Mouse (Mus musculus): ENCODE measurements around the gene Enoph1. TPM values are rescaled to one million over a fixed set of nuclear protein-coding genes. Genes with fewer than 3 reads are reported as not detected.

Enoph1 gene
- total and polyA plus RNA-seq, 3 experiments = 50.4 to 67.3 (median 52.4) TPM

DNA sequence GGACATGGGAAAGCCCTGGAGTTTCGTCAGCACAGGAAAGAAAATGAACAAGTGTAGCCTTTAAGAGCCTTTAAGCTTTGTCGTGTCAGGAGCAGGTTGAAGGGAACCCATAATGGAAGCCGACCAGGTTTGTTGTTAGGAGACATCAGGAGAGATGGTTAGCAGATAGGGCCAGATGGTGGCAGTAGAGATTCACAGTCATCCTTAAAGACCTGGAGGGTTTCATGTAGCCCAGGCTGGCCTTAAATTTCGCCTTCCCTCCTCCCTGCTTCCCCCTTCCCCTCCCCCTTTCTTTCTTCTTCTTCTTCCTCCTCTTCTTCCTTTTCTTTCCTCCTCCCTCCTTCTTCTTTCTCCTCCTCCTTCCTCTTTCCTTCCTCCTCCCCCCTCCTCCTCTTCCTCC lies 34.8 kb downstream of the Enoph1 start:
- peaks cover 5 to 63% of the 10 kb centered on the region in 2 experiments for H3K36me3 ChIP-seq (replicated peaks in 1 of 2; ENCODE audit: control insufficient read depth in 1 of 2, insufficient read depth in 1 of 2, low read length in 1 of 2)

DNA sequence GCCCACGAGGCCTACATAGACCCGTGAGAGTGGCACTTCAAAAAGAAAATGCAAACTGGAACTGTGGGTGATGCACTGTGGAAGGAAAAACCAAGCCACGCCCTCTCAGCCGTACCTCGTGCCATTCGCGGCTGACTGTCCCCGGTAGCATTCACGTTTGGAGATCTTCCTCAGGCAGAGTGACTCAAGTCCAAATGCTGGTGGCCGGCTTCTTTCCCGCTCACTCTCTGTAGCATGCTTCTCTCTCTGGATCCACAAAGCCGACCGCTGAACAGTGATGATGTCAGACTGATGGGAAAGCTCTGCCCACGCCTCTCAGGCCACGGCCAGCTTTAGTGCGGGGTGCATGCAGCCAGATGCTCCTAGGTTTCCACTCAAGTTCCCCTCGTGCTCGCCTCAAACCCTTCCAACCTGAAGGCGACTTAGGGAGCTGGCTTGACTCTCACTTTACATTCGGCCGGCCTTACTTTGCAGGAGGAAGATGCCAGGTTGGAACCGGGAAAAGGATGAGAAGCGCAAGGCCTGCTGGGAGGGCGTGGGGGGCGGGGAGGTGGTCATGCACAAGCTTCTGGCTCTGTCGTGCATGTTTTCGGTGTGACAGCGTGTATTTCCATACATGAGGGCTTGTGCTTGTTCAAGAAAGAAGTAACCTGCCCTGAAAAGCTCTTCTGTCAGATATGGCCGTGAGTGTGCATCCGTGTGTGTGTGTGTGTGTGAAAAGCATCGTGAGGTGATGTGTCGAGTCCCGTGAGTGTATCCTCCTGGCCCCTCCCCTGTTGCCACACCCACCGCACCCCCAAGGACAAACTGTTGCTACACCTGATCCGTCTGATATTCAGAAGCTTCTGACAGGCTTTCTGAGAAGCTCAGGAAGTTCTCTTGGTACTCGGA lies 39.5 kb downstream of the Enoph1 start:
- Histone ChIP-seq H3K4me1 (ENCODE audit: control insufficient read depth in 1 of 2, insufficient read depth in 2 of 2) (peaks cover 2 to 4% of the 10 kb centered on the region in 2 experiments; a peak in 3 of 4 replicates), H3K27me3 (replicated peaks) (no peaks in the 10 kb centered on the region), H3K9ac (ENCODE audit: insufficient read depth, low read depth) (no peak overlapping the region), H3K36me3 (replicated peaks in 1 of 2; ENCODE audit: control insufficient read depth in 1 of 2, insufficient read depth in 1 of 2, low read length in 1 of 2) (peaks cover 0 to 19% of the 10 kb centered on the region in 2 experiments), H3K9me3 (replicated peaks; ENCODE audit: low read length) (peaks cover 6% of the 10 kb centered on the region), H3K4me3 (replicated peaks in 1 of 3; ENCODE audit: low read depth in 2 of 3, low read length in 2 of 3, poor library complexity in 1 of 3) (no peak overlapping the region), H3K4me2 (ENCODE audit: insufficient read depth, low read depth, poor library complexity, severe bottlenecking) (no peak overlapping the region), H3K79me2 (replicated peaks; ENCODE audit: control insufficient read depth, extremely low read depth, insufficient read depth, poor library complexity, severe bottlenecking) (no peaks in the 10 kb centered on the region), H3K27ac (ENCODE audit: insufficient read depth, low read depth) (no peak overlapping the region)
- dilution Hi-C loops (cut with MboI; ENCODE audit: extremely low pct_ligation_motif_present, extremely low pct_unique_long_range_greater_than_20kb, low sequenced_read_pairs) = no loop called here
- DNase-seq (ENCODE audit: extremely low read depth) = no peak
- in situ Hi-C loops (cut with MboI; ENCODE audit: low pct_ligation_motif_present, low pct_unique_long_range_greater_than_20kb, low sequenced_read_pairs) = loop anchor here (5.0 to 25.0 kb wide), 2 partner anchors 163 to 233 kb away; no protein-coding TSS in a partner anchor
- TF ChIP-seq BHLHE40 (IDR thresholded peaks at IDR 0.05; ENCODE audit: low read depth, low read length) (peak; percentile 66), MAX (IDR thresholded peaks at IDR 0.05; ENCODE audit: low read length) (peak; percentile 22; the same call in 1 of the 2 replicates), JUND (conservative IDR thresholded peaks at IDR 0.05; ENCODE audit: low read depth, low read length) (no peak)

More for the DNA sequence above, 34.8 kb downstream of the Enoph1 start:
- H3K27me3 ChIP-seq (replicated peaks) = no peaks in the 10 kb centered on the region
- H3K79me2 ChIP-seq (replicated peaks; ENCODE audit: control insufficient read depth, extremely low read depth, insufficient read depth, poor library complexity, severe bottlenecking) = no peaks in the 10 kb centered on the region
- no peak overlapping the region for H3K4me2 ChIP-seq (ENCODE audit: insufficient read depth, low read depth, poor library complexity, severe bottlenecking)
- dilution Hi-C loops (cut with MboI; ENCODE audit: extremely low pct_ligation_motif_present, extremely low pct_unique_long_range_greater_than_20kb, low sequenced_read_pairs) (no loop called here), in situ Hi-C loops (cut with MboI; ENCODE audit: low pct_ligation_motif_present, low pct_unique_long_range_greater_than_20kb, low sequenced_read_pairs) (no loop called here)
- no peak overlapping the region for H3K27ac ChIP-seq (ENCODE audit: insufficient read depth, low read depth)
- peaks cover 0 to 4% of the 10 kb centered on the region in 2 experiments; a peak in 2 of 4 replicates for H3K4me1 ChIP-seq (ENCODE audit: control insufficient read depth in 1 of 2, insufficient read depth in 2 of 2)
- H3K9ac ChIP-seq (ENCODE audit: insufficient read depth, low read depth) = no peak overlapping the region
- TF ChIP-seq GABPA (IDR thresholded peaks at IDR 0.05; ENCODE audit: insufficient replicate concordance, low read depth, low read length) = no peak
- TF ChIP-seq POLR2A (IDR thresholded peaks at IDR 0.05; ENCODE audit: low read depth, low read length) = no peak
- TF ChIP-seq MAZ (IDR thresholded peaks at IDR 0.05; ENCODE audit: low read depth, low read length) = no peak
- TF ChIP-seq ZC3H11A (IDR thresholded peaks at IDR 0.05; ENCODE audit: low read depth, low read length) = no peak
- peak in 1 of 2 experiments; percentile 53; a peak in 2 of 4 replicates for TF ChIP-seq CTCF (conservative IDR thresholded peaks at IDR 0.05 in 1 of 2, IDR thresholded peaks at IDR 0.05 in 1 of 2; ENCODE audit: low read depth in 2 of 2, low read length in 2 of 2)
- no peak for TF ChIP-seq MEF2A (IDR thresholded peaks at IDR 0.05; ENCODE audit: borderline replicate concordance, low read depth, low read length)
- peak; percentile 39 for TF ChIP-seq RAD21 (IDR thresholded peaks at IDR 0.05; ENCODE audit: low read depth, low read length)
- no peak for TF ChIP-seq ZMIZ1 (IDR thresholded peaks at IDR 0.05; ENCODE audit: low read depth, low read length)
- no peak overlapping the region for H3K4me3 ChIP-seq (replicated peaks in 1 of 3; ENCODE audit: low read depth in 2 of 3, low read length in 2 of 3, poor library complexity in 1 of 3)
- H3K9me3 ChIP-seq (replicated peaks; ENCODE audit: low read length) = no peaks in the 10 kb centered on the region
- DNase-seq (ENCODE audit: extremely low read depth) = peak; percentile 12

DNA sequence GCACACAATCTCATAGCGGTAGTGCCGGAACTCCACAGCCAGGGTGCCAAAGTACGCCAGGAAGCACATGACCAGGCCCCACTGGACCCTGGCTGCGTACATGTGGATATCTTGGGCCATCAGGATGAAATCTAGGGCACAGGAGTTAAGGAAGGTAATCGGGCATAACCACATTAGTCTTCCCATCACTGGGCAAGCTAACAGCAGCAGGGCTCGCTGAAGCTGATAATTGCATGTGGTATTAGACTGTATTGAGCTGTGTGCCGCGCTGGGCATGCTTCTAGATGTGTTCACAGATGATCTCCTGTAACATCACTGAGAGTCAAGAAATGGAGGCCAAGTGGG lies 40.1 kb downstream of the Enoph1 start:
- Histone ChIP-seq H3K9ac (ENCODE audit: insufficient read depth, low read depth) (no peak overlapping the region), H3K9me3 (replicated peaks; ENCODE audit: low read length) (peaks cover 6% of the 10 kb centered on the region), H3K4me2 (ENCODE audit: insufficient read depth, low read depth, poor library complexity, severe bottlenecking) (no peak overlapping the region), H3K4me1 (ENCODE audit: control insufficient read depth in 1 of 2, insufficient read depth in 2 of 2) (peaks cover 2 to 4% of the 10 kb centered on the region in 2 experiments; a peak in 3 of 4 replicates), H3K27me3 (replicated peaks) (no peaks in the 10 kb centered on the region), H3K27ac (ENCODE audit: insufficient read depth, low read depth) (no peak overlapping the region), H3K36me3 (replicated peaks in 1 of 2; ENCODE audit: control insufficient read depth in 1 of 2, insufficient read depth in 1 of 2, low read length in 1 of 2) (peaks cover 0 to 16% of the 10 kb centered on the region in 2 experiments), H3K4me3 (replicated peaks in 1 of 3; ENCODE audit: low read depth in 2 of 3, low read length in 2 of 3, poor library complexity in 1 of 3) (no peak overlapping the region), H3K79me2 (replicated peaks; ENCODE audit: control insufficient read depth, extremely low read depth, insufficient read depth, poor library complexity, severe bottlenecking) (no peaks in the 10 kb centered on the region)
- in situ Hi-C loops (cut with MboI; ENCODE audit: low pct_ligation_motif_present, low pct_unique_long_range_greater_than_20kb, low sequenced_read_pairs) = loop anchor here (5.0 to 25.0 kb wide), 2 partner anchors 162 to 232 kb away; no protein-coding TSS in a partner anchor
- DNase-seq (ENCODE audit: extremely low read depth) = no peak
- dilution Hi-C loops (cut with MboI; ENCODE audit: extremely low pct_ligation_motif_present, extremely low pct_unique_long_range_greater_than_20kb, low sequenced_read_pairs) = no loop called here
- TF ChIP-seq BHLHE40 (IDR thresholded peaks at IDR 0.05; ENCODE audit: low read depth, low read length) (no peak), IRF4 (IDR thresholded peaks at IDR 0.05; ENCODE audit: low read depth, low read length) (no peak), MAX (IDR thresholded peaks at IDR 0.05; ENCODE audit: low read length) (no peak), MXI1 (IDR thresholded peaks at IDR 0.05; ENCODE audit: low read depth, low read length) (no peak), HCFC1 (IDR thresholded peaks at IDR 0.05; ENCODE audit: low read depth, low read length) (no peak), EP300 (IDR thresholded peaks at IDR 0.05; ENCODE audit: low read length) (no peak), MAZ (IDR thresholded peaks at IDR 0.05; ENCODE audit: low read depth, low read length) (no peak), USF1 (IDR thresholded peaks at IDR 0.05; ENCODE audit: low read depth, low read length) (no peak), TBP (conservative IDR thresholded peaks at IDR 0.05; ENCODE audit: low read depth, low read length) (no peak), TCF12 (IDR thresholded peaks at IDR 0.05; ENCODE audit: low read depth, low read length) (no peak), ZC3H11A (IDR thresholded peaks at IDR 0.05; ENCODE audit: low read depth, low read length) (no peak), ZNF384 (IDR thresholded peaks at IDR 0.05; ENCODE audit: low read depth, low read length) (no peak)

Data from CH12.LX (cell line).